Mouse (Mus musculus): ENCODE measurements around the gene Olfr836. TPM values are rescaled to one million over a fixed set of nuclear protein-coding genes. Genes with fewer than 3 reads are reported as not detected.
"Not testable (repeated sequence)": the region's sequence is repeated elsewhere in the genome, so short reads cannot be mapped to it uniquely, and the experiment has no call there.

Olfr836 gene
- polyA plus RNA-seq (2014; fragmentation: Nextera tagmentation; extraction: Ambion mirVana) = not detected in 2 replicates

GRCm38 (mm10) chr9:19120082-19120481 lies at the start of gene Olfr836:
TSS of gene Olfr836 (plus strand) at chr9:19120382.
- Histone ChIP-seq H3K9me3 (ENCODE audit: control insufficient read depth, low read length) (no peaks in the 10 kb centered on the region), H3K27ac (replicated peaks; ENCODE audit: low read depth, low read length) (no peak within 1 kb of the TSS), H3K4me2 (ENCODE audit: low read length) (no peak within 1 kb of the TSS), H3K27me3 (ENCODE audit: control insufficient read depth, insufficient read depth, low read length) (no peaks in the 10 kb centered on the region), H3K4me3 (replicated peaks; ENCODE audit: low read depth, low read length) (no peak within 1 kb of the TSS), H3K4me1 (ENCODE audit: control insufficient read depth, insufficient read depth, low read length) (no peaks in the 10 kb centered on the region), H3K9ac (replicated peaks; ENCODE audit: low read length) (no peak within 1 kb of the TSS), H3K36me3 (ENCODE audit: control insufficient read depth, insufficient read depth, low read length) (no peaks in the 10 kb centered on the region)
- ATAC-seq (ENCODE audit: low FRiP score, low TSS enrichment) (no peak), DNase-seq (no peak)

- no peak overlapping the region for H3K9ac ChIP-seq (replicated peaks; ENCODE audit: low read length)
- no peak overlapping the region for H3K4me2 ChIP-seq (ENCODE audit: low read length)
- no peak overlapping the region for H3K4me3 ChIP-seq (replicated peaks; ENCODE audit: low read depth, low read length)
- no peak overlapping the region for H3K27ac ChIP-seq (replicated peaks; ENCODE audit: low read depth, low read length)
- no peaks in the 10 kb centered on the region for H3K27me3 ChIP-seq (ENCODE audit: control insufficient read depth, insufficient read depth, low read length)
- ATAC-seq (ENCODE audit: low FRiP score, low TSS enrichment) = no peak
- no peak for DNase-seq
- H3K9me3 ChIP-seq (ENCODE audit: control insufficient read depth, low read length) = peaks cover 4% of the 10 kb centered on the region
- WGBS = 34% methylated on average over 3 of the region's 3 CpGs
- H3K4me1 ChIP-seq (ENCODE audit: control insufficient read depth, insufficient read depth, low read length) = no peaks in the 10 kb centered on the region
- no peaks in the 10 kb centered on the region for H3K36me3 ChIP-seq (ENCODE audit: control insufficient read depth, insufficient read depth, low read length)
Measured at GRCm38 (mm10) chr9:19084986-19085385, 35.2 kb upstream of the Olfr836 start.

DNA sequence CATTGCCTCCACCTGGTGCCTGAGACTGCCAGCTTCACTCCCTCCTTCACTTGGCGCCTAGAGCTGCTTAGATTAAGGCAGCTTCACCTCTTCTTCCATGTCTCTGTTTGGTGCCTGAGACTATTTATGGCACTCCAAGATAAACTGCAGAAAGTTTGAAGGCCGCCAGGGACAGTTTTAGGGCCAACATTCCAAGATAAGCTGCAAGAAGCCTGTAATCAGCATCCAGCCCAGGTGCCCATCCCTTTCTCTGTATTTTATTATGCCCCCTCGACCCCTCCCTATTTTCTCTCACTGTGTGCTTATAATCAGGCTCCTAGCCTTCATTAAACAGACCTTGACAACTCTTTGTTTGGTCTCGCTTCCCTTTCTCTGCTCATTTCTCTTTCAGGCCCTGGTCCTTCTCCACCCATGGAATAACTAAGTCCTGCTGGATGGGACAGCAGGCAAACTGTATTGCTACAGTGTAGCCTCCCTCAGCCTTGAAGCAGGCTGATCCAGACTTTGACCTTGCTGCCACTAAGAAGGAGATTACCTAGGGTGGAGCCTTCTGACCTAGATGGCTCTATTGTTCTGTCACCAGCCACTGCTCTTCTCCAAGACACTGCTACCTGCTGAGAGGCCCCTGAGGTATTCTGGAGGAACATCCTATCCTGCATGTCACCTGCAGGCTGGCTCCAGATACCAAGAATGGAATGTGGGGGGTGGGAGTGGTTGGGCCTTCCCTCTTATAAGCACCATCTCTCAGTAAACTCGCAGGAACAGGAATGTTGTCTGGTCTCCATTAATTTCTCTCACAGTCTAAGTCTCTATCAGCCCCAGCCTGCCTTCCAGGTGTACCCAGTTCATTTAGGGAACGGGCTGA lies 27.1 kb upstream of the Olfr836 start:
- H3K27me3 ChIP-seq (ENCODE audit: control insufficient read depth, insufficient read depth, low read length); ATAC-seq (ENCODE audit: low FRiP score, low TSS enrichment); H3K4me1 ChIP-seq (ENCODE audit: control insufficient read depth, insufficient read depth, low read length); H3K9ac ChIP-seq (replicated peaks; ENCODE audit: low read length); H3K4me2 ChIP-seq (ENCODE audit: low read length); H3K4me3 ChIP-seq (replicated peaks; ENCODE audit: low read depth, low read length); H3K27ac ChIP-seq (replicated peaks; ENCODE audit: low read depth, low read length); DNase-seq; H3K36me3 ChIP-seq (ENCODE audit: control insufficient read depth, insufficient read depth, low read length): not testable (repeated sequence)
- 65% methylated on average over 6 of the region's 6 CpGs for WGBS
- H3K9me3 ChIP-seq (ENCODE audit: control insufficient read depth, low read length) = peaks cover 12% of the 10 kb centered on the region; the same call in 1 of the 2 replicates

GRCm38 (mm10) chr9:19097286-19097685 lies 22.9 kb upstream of the Olfr836 start:
- no peaks in the 10 kb centered on the region for H3K36me3 ChIP-seq (ENCODE audit: control insufficient read depth, insufficient read depth, low read length)
- H3K9me3 ChIP-seq (ENCODE audit: control insufficient read depth, low read length) = peaks cover 8% of the 10 kb centered on the region; the same call in 1 of the 2 replicates
- H3K4me2 ChIP-seq (ENCODE audit: low read length) = no peak overlapping the region
- H3K4me3 ChIP-seq (replicated peaks; ENCODE audit: low read depth, low read length) = no peak overlapping the region
- H3K27me3 ChIP-seq (ENCODE audit: control insufficient read depth, insufficient read depth, low read length) = no peaks in the 10 kb centered on the region
- no peak overlapping the region for H3K27ac ChIP-seq (replicated peaks; ENCODE audit: low read depth, low read length)
- no peaks in the 10 kb centered on the region for H3K4me1 ChIP-seq (ENCODE audit: control insufficient read depth, insufficient read depth, low read length)
- 89% methylated on average over 4 of the region's 4 CpGs for WGBS
- H3K9ac ChIP-seq (replicated peaks; ENCODE audit: low read length) = no peak overlapping the region
- DNase-seq (no peak), ATAC-seq (ENCODE audit: low FRiP score, low TSS enrichment) (no peak)

DNA sequence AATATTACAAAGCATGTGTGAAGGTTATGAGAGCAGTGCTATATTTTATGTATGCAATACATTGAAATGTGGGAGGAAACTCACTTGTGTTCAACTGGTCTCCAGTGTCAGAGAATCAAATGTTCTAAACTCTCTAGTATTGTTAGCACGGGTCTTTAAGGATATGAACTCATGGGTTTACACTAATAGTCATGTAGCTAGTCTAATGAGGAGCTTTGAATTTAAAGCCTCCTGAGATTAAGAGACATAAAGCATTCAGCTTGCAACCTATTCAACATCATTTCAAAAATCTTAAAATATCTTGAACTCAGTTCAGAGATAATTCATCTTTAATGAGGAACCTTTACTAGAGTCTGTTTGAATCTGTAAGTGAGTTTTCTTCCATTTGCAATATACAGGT lies 15.8 kb downstream of the Olfr836 start, which contains the start of gene Olfr837:
Gene Olfr837 (plus strand): TSS at position 301 of the 400 bp plus-strand sequence.
- H3K9me3 ChIP-seq (ENCODE audit: control insufficient read depth, low read length) = peaks cover 3% of the 10 kb centered on the region
- no peaks in the 10 kb centered on the region for H3K36me3 ChIP-seq (ENCODE audit: control insufficient read depth, insufficient read depth, low read length)
- no peaks in the 10 kb centered on the region for H3K27me3 ChIP-seq (ENCODE audit: control insufficient read depth, insufficient read depth, low read length)
- H3K9ac ChIP-seq (replicated peaks; ENCODE audit: low read length) = no peak within 1 kb of the TSS
- H3K4me1 ChIP-seq (ENCODE audit: control insufficient read depth, insufficient read depth, low read length) = no peaks in the 10 kb centered on the region
- H3K4me3 ChIP-seq (replicated peaks; ENCODE audit: low read depth, low read length) = no peak within 1 kb of the TSS
- DNase-seq (no peak), ATAC-seq (ENCODE audit: low FRiP score, low TSS enrichment) (no peak)
- H3K4me2 ChIP-seq (ENCODE audit: low read length) = no peak within 1 kb of the TSS
- H3K27ac ChIP-seq (replicated peaks; ENCODE audit: low read depth, low read length) = no peak within 1 kb of the TSS
- WGBS = 78% methylated on average over 1 of the region's 1 CpGs

Other genes with a start within 250 kb of the Olfr836 start
- not detected in 2 replicates for gene Olfr830, start 245.7 kb upstream of the Olfr836 start, polyA plus RNA-seq (2014; fragmentation: Nextera tagmentation; extraction: Ambion mirVana)
- gene Olfr832, start 183.3 kb upstream of the Olfr836 start, polyA plus RNA-seq (2014; fragmentation: Nextera tagmentation; extraction: Ambion mirVana) = not detected in 2 replicates
- not detected in 2 replicates for gene Olfr834, start 132.4 kb upstream of the Olfr836 start, polyA plus RNA-seq (2014; fragmentation: Nextera tagmentation; extraction: Ambion mirVana)
- not detected in 2 replicates for gene Olfr835, start 87.6 kb upstream of the Olfr836 start, polyA plus RNA-seq (2014; fragmentation: Nextera tagmentation; extraction: Ambion mirVana)
- not detected in 2 replicates for gene Olfr837, start 15.9 kb downstream of the Olfr836 start, polyA plus RNA-seq (2014; fragmentation: Nextera tagmentation; extraction: Ambion mirVana)
- gene Olfr839-ps1, start 56.9 kb downstream of the Olfr836 start, polyA plus RNA-seq (2014; fragmentation: Nextera tagmentation; extraction: Ambion mirVana) = not detected in 2 replicates
- not detected in 2 replicates for gene Olfr843, start 131.6 kb downstream of the Olfr836 start, polyA plus RNA-seq (2014; fragmentation: Nextera tagmentation; extraction: Ambion mirVana)
- not detected in 2 replicates for gene Olfr844, start 196.0 kb downstream of the Olfr836 start, polyA plus RNA-seq (2014; fragmentation: Nextera tagmentation; extraction: Ambion mirVana)
- not detected in 2 replicates for gene Olfr845, start 216.1 kb downstream of the Olfr836 start, polyA plus RNA-seq (2014; fragmentation: Nextera tagmentation; extraction: Ambion mirVana)
- not detected in 2 replicates for gene Olfr846, start 243.6 kb downstream of the Olfr836 start, polyA plus RNA-seq (2014; fragmentation: Nextera tagmentation; extraction: Ambion mirVana)